Mouse (Mus musculus): ENCODE data around the gene Dus3l.
A peak's percentile ranks its signal among the peaks of the same experiment; 100 is the strongest.

Dus3l gene

GRCm38 (mm10) chr17:56792588-56792987 is 28.0 kb downstream of the Dus3l start:
- Histone ChIP-seq H3K4me3 (replicated peaks; ENCODE audit: low read length) (no peak overlapping the region), H3K4me1 (replicated peaks; ENCODE audit: low read depth, low read length) (0 out of 2 replicates have a peak, but pooled peaks cover 5% of the 10 kb centered on the region), H3K9me3 (ENCODE audit: low read length) (no peaks in the 10 kb centered on the region), H3K27me3 (ENCODE audit: insufficient read depth, low read length) (no peaks in the 10 kb centered on the region), H3K36me3 (ENCODE audit: insufficient read depth, low read length) (peaks cover 67% of the 10 kb centered on the region)
- TF ChIP-seq NANOG (IDR thresholded peaks at IDR 0.05; ENCODE audit: borderline replicate concordance, low read length) = no peak
- no peak for TF ChIP-seq CTCF (conservative IDR thresholded peaks at IDR 0.05; ENCODE audit: low read length)
- TF ChIP-seq POU5F1 (IDR thresholded peaks at IDR 0.05; ENCODE audit: borderline replicate concordance, low read length) = no peak

GRCm38 (mm10) chr17:56793614-56794319 is 29.2 kb downstream of the Dus3l start:
- H3K4me3 ChIP-seq (replicated peaks; ENCODE audit: low read length) = no peak overlapping the region

GRCm38 (mm10) chr17:56799276-56799675 is 34.7 kb downstream of the Dus3l start:
- Histone ChIP-seq H3K4me1 (replicated peaks; ENCODE audit: low read depth, low read length) (peaks cover 34% of the 10 kb centered on the region), H3K4me3 (replicated peaks; ENCODE audit: low read length) (no peak overlapping the region), H3K9me3 (ENCODE audit: low read length) (no peaks in the 10 kb centered on the region), H3K36me3 (ENCODE audit: insufficient read depth, low read length) (peaks cover 75% of the 10 kb centered on the region), H3K27me3 (ENCODE audit: insufficient read depth, low read length) (no peaks in the 10 kb centered on the region)
- TF ChIP-seq NANOG (IDR thresholded peaks at IDR 0.05; ENCODE audit: borderline replicate concordance, low read length) (no peak), CTCF (conservative IDR thresholded peaks at IDR 0.05; ENCODE audit: low read length) (no peak), POU5F1 (IDR thresholded peaks at IDR 0.05; ENCODE audit: borderline replicate concordance, low read length) (no peak)

More at GRCm38 (mm10) chr17:56793614-56794319, 29.2 kb downstream of the Dus3l start:
- Histone ChIP-seq H3K36me3 (ENCODE audit: insufficient read depth, low read length) (peaks cover 67% of the 10 kb centered on the region), H3K27me3 (ENCODE audit: insufficient read depth, low read length) (no peaks in the 10 kb centered on the region), H3K9me3 (ENCODE audit: low read length) (no peaks in the 10 kb centered on the region), H3K4me1 (replicated peaks; ENCODE audit: low read depth, low read length) (peaks cover 5% of the 10 kb centered on the region)
- TF ChIP-seq NANOG (IDR thresholded peaks at IDR 0.05; ENCODE audit: borderline replicate concordance, low read length) (no peak), POU5F1 (IDR thresholded peaks at IDR 0.05; ENCODE audit: borderline replicate concordance, low read length) (no peak), CTCF (conservative IDR thresholded peaks at IDR 0.05; ENCODE audit: low read length) (no peak)

DNA sequence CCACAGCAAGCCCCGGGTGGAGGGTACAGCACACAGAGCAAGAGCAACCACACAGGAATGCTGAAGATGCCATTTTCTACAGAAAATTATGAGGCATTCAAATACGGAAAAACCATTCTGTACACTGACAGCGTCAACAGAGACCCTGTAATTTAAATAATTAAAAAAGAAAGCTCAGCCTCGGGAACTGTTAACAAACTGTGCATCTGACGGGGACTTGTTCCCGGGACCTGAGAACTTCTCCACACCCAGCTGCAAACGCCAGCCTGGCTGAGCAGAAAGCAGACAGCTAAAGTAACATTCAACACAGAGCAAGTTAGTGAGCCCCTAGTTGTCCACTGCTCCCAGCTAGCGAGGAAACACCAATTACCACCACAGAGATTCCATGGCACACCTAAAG is 37.5 kb downstream of the Dus3l start:
- peaks cover 34% of the 10 kb centered on the region for H3K4me1 ChIP-seq (replicated peaks; ENCODE audit: low read depth, low read length)
- H3K27me3 ChIP-seq (ENCODE audit: insufficient read depth, low read length) = no peaks in the 10 kb centered on the region
- no peaks in the 10 kb centered on the region for H3K9me3 ChIP-seq (ENCODE audit: low read length)
- TF ChIP-seq POU5F1 (IDR thresholded peaks at IDR 0.05; ENCODE audit: borderline replicate concordance, low read length) (no peak), CTCF (conservative IDR thresholded peaks at IDR 0.05; ENCODE audit: low read length) (no peak), NANOG (IDR thresholded peaks at IDR 0.05; ENCODE audit: borderline replicate concordance, low read length) (no peak)
- peaks cover 93% of the 10 kb centered on the region for H3K36me3 ChIP-seq (ENCODE audit: insufficient read depth, low read length)
- H3K4me3 ChIP-seq (replicated peaks; ENCODE audit: low read length) = no peak overlapping the region

- TF ChIP-seq POU5F1 (IDR thresholded peaks at IDR 0.05; ENCODE audit: borderline replicate concordance, low read length) (no peak), NANOG (IDR thresholded peaks at IDR 0.05; ENCODE audit: borderline replicate concordance, low read length) (no peak)
- Histone ChIP-seq H3K9me3 (ENCODE audit: low read length) (no peaks in the 10 kb centered on the region), H3K27me3 (ENCODE audit: insufficient read depth, low read length) (no peaks in the 10 kb centered on the region), H3K4me1 (replicated peaks; ENCODE audit: low read depth, low read length) (peaks cover 34% of the 10 kb centered on the region), H3K4me3 (replicated peaks; ENCODE audit: low read length) (no peak overlapping the region), H3K36me3 (ENCODE audit: insufficient read depth, low read length) (peaks cover 91% of the 10 kb centered on the region)
Observed at GRCm38 (mm10) chr17:56804952-56805351, 40.4 kb downstream of the Dus3l start.

GRCm38 (mm10) chr17:56805784-56806183 is 41.2 kb downstream of the Dus3l start:
- no peak for TF ChIP-seq NANOG (IDR thresholded peaks at IDR 0.05; ENCODE audit: borderline replicate concordance, low read length)
- 0 out of 2 replicates have a peak, but pooled peaks have one; percentile 6 for TF ChIP-seq CTCF (conservative IDR thresholded peaks at IDR 0.05; ENCODE audit: low read length)
- no peak for TF ChIP-seq POU5F1 (IDR thresholded peaks at IDR 0.05; ENCODE audit: borderline replicate concordance, low read length)
- Histone ChIP-seq H3K4me3 (replicated peaks; ENCODE audit: low read length) (no peak overlapping the region), H3K4me1 (replicated peaks; ENCODE audit: low read depth, low read length) (peaks cover 34% of the 10 kb centered on the region), H3K36me3 (ENCODE audit: insufficient read depth, low read length) (peaks cover 91% of the 10 kb centered on the region), H3K27me3 (ENCODE audit: insufficient read depth, low read length) (no peaks in the 10 kb centered on the region), H3K9me3 (ENCODE audit: low read length) (no peaks in the 10 kb centered on the region)

GRCm38 (mm10) chr17:56808518-56808917 is 44.0 kb downstream of the Dus3l start:
- Histone ChIP-seq H3K9me3 (ENCODE audit: low read length) (no peaks in the 10 kb centered on the region), H3K27me3 (ENCODE audit: insufficient read depth, low read length) (no peaks in the 10 kb centered on the region), H3K4me1 (replicated peaks; ENCODE audit: low read depth, low read length) (peaks cover 46% of the 10 kb centered on the region), H3K36me3 (ENCODE audit: insufficient read depth, low read length) (peaks cover 83% of the 10 kb centered on the region), H3K4me3 (replicated peaks; ENCODE audit: low read length) (no peak overlapping the region)
- TF ChIP-seq NANOG (IDR thresholded peaks at IDR 0.05; ENCODE audit: borderline replicate concordance, low read length) = no peak
- TF ChIP-seq CTCF (conservative IDR thresholded peaks at IDR 0.05; ENCODE audit: low read length) = peak; percentile 77
- no peak for TF ChIP-seq POU5F1 (IDR thresholded peaks at IDR 0.05; ENCODE audit: borderline replicate concordance, low read length)

DNA sequence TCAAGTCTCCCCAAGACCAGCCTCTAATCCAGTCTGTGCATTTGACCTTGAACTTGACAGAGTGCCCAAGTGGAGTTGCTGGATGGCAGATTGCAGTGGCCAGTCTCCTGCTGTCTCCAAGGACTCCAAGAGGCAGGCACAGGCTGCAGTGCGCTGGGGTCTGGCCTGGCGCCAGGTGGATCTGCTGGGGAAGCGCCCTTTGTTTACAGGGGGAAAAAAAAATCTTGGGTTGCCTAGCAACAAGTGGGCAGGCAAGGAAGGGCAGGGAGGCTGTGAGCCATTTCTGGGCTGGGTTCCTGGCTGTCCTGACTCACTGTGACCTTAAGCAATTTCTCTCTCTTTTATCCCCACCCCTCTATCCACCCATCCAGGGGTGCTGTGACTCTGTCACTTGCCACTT is 45.7 kb downstream of the Dus3l start:
- Histone ChIP-seq H3K36me3 (ENCODE audit: insufficient read depth, low read length) (peaks cover 72% of the 10 kb centered on the region), H3K27me3 (ENCODE audit: insufficient read depth, low read length) (no peaks in the 10 kb centered on the region), H3K4me1 (replicated peaks; ENCODE audit: low read depth, low read length) (peaks cover 62% of the 10 kb centered on the region), H3K9me3 (ENCODE audit: low read length) (no peaks in the 10 kb centered on the region), H3K4me3 (replicated peaks; ENCODE audit: low read length) (no peak overlapping the region)
- TF ChIP-seq NANOG (IDR thresholded peaks at IDR 0.05; ENCODE audit: borderline replicate concordance, low read length) = no peak
- no peak for TF ChIP-seq CTCF (conservative IDR thresholded peaks at IDR 0.05; ENCODE audit: low read length)
- no peak for TF ChIP-seq POU5F1 (IDR thresholded peaks at IDR 0.05; ENCODE audit: borderline replicate concordance, low read length)
